Mouse (Mus musculus): ENCODE results near the gene Phgdh.

GRCm38 (mm10) chr3:98366823-98367222 is 27.0 kb upstream of the Phgdh start:
- no peak for TF ChIP-seq EP300 (IDR thresholded peaks at IDR 0.05; ENCODE audit: low read depth)
- no peak for TF ChIP-seq CTCF (IDR thresholded peaks at IDR 0.05; ENCODE audit: low read depth)
